Mouse (Mus musculus) testis, adult 2 months (tissue): Measurements from ENCODE around the gene Nr5a2.

Experiments used
- CTCF ChIP-seq: fragments of 200-500 bp; IDR thresholded peaks from 2 replicates; pipeline ENCODE4 v1.5.1; 2012; ENCODE audit warnings: low read depth, mild to moderate bottlenecking, inconsistent platforms, low read length, moderate library complexity; ENCODE audit not compliant: control insufficient read depth, insufficient read depth, insufficient replicate concordance
- POLR2A ChIP-seq: fragments of 200-500 bp; IDR thresholded peaks from 2 replicates; pipeline ENCODE4 v1.6.1; 2012; ENCODE audit warnings: low read depth, mild to moderate bottlenecking, inconsistent platforms, low read length, moderate library complexity; ENCODE audit not compliant: control insufficient read depth

DNA sequence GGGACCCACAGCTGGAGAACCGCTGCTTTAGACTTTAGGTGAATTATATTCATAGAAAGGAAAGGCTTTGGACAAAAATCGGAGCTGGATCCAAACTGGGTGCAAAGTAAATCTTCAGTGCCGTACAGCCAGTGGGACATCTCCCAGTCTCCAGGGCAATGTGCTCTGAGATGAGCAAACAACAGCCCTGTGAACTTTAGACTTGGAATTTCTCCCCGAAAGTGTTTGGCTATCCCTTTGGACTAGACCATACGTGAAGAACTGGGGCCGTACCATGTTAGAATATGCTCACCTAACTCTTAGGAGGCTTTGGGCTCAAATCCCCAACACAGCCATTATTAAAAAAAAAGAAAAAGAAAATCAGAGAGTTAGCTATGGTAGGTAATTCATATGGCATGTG, 30.5 kb downstream of the Nr5a2 start:
- no peak for TF ChIP-seq CTCF
- TF ChIP-seq POLR2A = no peak
